Mouse (Mus musculus): ENCODE data around the gene 4930453N24Rik.

GRCm38 (mm10) chr16:64770521-64771430 lies at the start of gene 4930453N24Rik:
- TF ChIP-seq POLR2A (IDR thresholded peaks at IDR 0.05; ENCODE audit: borderline replicate concordance, control insufficient read depth, low read depth, low read length) (peak; percentile 39; the same call in 1 of the 2 replicates), CTCF (IDR thresholded peaks at IDR 0.05; ENCODE audit: control insufficient read depth, insufficient read depth, low read length) (no peak)
